In genomic region chr6:72254588-72255075, GRCm38 (mm10) we compare ENCODE assay signal across 12 mouse cellular contexts. TPM values are rescaled to one million over a fixed set of nuclear protein-coding genes. Genes with fewer than 3 reads are reported as not detected.
DNase-seq lines count a peak whose midpoint lies in the region; ATAC-seq and TF ChIP-seq lines count a peak whose summit lies in the region.
"Had no signal": no experiment of that assay in that cellular context is flagged by ENCODE, and none has a peak within 500 bp of the region (broad histone marks: within the 10 kb centered on the region; RNA-seq: fewer than 3 reads in every experiment).

No protein-coding gene starts in this region.

- H3K27me3 ChIP-seq in limb, embryonic 11.5 days (ENCODE audit: control insufficient read depth, insufficient read depth, low read length): no peaks in the 10 kb centered on the region
- 0 out of 2 replicates have a peak, but pooled peaks cover 3% of the 10 kb centered on the region for H3K27me3 ChIP-seq in limb, embryonic 10.5 days (ENCODE audit: low read depth, poor library complexity, severe bottlenecking)
- peaks cover 2% of the 10 kb centered on the region; the same call in 1 of the 2 replicates for H3K27me3 ChIP-seq in forebrain, embryonic 12.5 days
- no peaks in the 10 kb centered on the region for H3K27me3 ChIP-seq in heart, embryonic 12.5 days (replicated peaks)
- H3K27me3 ChIP-seq in limb, embryonic 15.5 days: no peaks in the 10 kb centered on the region

- DNase-seq in limb, embryonic 11.5 days (ENCODE audit: low spot score): no peak
- DNase-seq in limb, embryonic 10.5 days (ENCODE audit: low spot score): no peak
- DNase-seq in layer of hippocampus, adult 2 months (ENCODE audit: low spot score in 2 of 2): no peak
- no peak for DNase-seq in kidney, postnatal 14 days
- DNase-seq in thymus, postnatal 4 days: no peak
- DNase-seq: kidney, adult 9 months; lung, adult 18-20 months; right cerebral cortex, adult 18-20 months had no signal

- H3K9ac ChIP-seq in limb, embryonic 11.5 days (ENCODE audit: low read length): no peak overlapping the region
- no peak overlapping the region for H3K9ac ChIP-seq in forebrain, embryonic 12.5 days
- H3K9ac ChIP-seq in heart, embryonic 12.5 days: no peak overlapping the region
- no peak overlapping the region for H3K9ac ChIP-seq in limb, embryonic 15.5 days

- peak; percentile 47; the same call in 1 of the 2 replicates for ATAC-seq in limb, embryonic 11.5 days (ENCODE audit: insufficient number of reproducible peaks, low FRiP score, low TSS enrichment, low read depth)
- peak; percentile 64; the same call in 1 of the 2 replicates for ATAC-seq in forebrain, embryonic 12.5 days (ENCODE audit: low FRiP score)
- ATAC-seq in heart, embryonic 12.5 days (ENCODE audit: insufficient number of reproducible peaks, low FRiP score): peak; percentile 67
- ATAC-seq in limb, embryonic 15.5 days (ENCODE audit: insufficient number of reproducible peaks, low FRiP score, low TSS enrichment, low read depth): peak; percentile 44; the same call in 1 of the 2 replicates

- H3K36me3 ChIP-seq in limb, embryonic 11.5 days (ENCODE audit: control insufficient read depth, insufficient read depth, low read length): no peaks in the 10 kb centered on the region
- H3K36me3 ChIP-seq in limb, embryonic 10.5 days: no peaks in the 10 kb centered on the region
- no peaks in the 10 kb centered on the region for H3K36me3 ChIP-seq in forebrain, embryonic 12.5 days (replicated peaks)
- H3K36me3 ChIP-seq in heart, embryonic 12.5 days: no peaks in the 10 kb centered on the region
- H3K36me3 ChIP-seq in limb, embryonic 15.5 days: no peaks in the 10 kb centered on the region

- TF ChIP-seq CTCF in layer of hippocampus, adult 2 months (conservative IDR thresholded peaks at IDR 0.05): no peak

- no peaks in the 10 kb centered on the region for H3K9me3 ChIP-seq in limb, embryonic 11.5 days (ENCODE audit: control insufficient read depth, low read length)
- no peaks in the 10 kb centered on the region for H3K9me3 ChIP-seq in limb, embryonic 10.5 days (replicated peaks)
- H3K9me3 ChIP-seq in forebrain, embryonic 12.5 days: no peaks in the 10 kb centered on the region
- no peaks in the 10 kb centered on the region for H3K9me3 ChIP-seq in heart, embryonic 12.5 days (replicated peaks)
- no peaks in the 10 kb centered on the region for H3K9me3 ChIP-seq in limb, embryonic 15.5 days

- peaks cover 4% of the 10 kb centered on the region; the same call in 1 of the 2 replicates for H3K4me1 ChIP-seq in limb, embryonic 11.5 days (ENCODE audit: control insufficient read depth, insufficient read depth, low read length)
- H3K4me1 ChIP-seq in limb, embryonic 10.5 days: peaks cover 15% of the 10 kb centered on the region
- H3K4me1 ChIP-seq in forebrain, embryonic 12.5 days: peaks cover 9% of the 10 kb centered on the region; the same call in 1 of the 2 replicates
- peaks cover 29% of the 10 kb centered on the region for H3K4me1 ChIP-seq in heart, embryonic 12.5 days (replicated peaks)
- peaks cover 9% of the 10 kb centered on the region; the same call in 1 of the 2 replicates for H3K4me1 ChIP-seq in limb, embryonic 15.5 days

- H3K27ac ChIP-seq in limb, embryonic 11.5 days (replicated peaks; ENCODE audit: low read depth, low read length): no peak overlapping the region
- no peak overlapping the region for H3K27ac ChIP-seq in limb, embryonic 10.5 days
- no peak overlapping the region for H3K27ac ChIP-seq in forebrain, embryonic 12.5 days
- 0 out of 2 replicates have a peak overlapping the region, but pooled peaks have one; percentile 13 for H3K27ac ChIP-seq in heart, embryonic 12.5 days (ENCODE audit: poor library complexity, severe bottlenecking)
- no peak overlapping the region for H3K27ac ChIP-seq in limb, embryonic 15.5 days
- H3K27ac ChIP-seq in layer of hippocampus, adult 2 months: no peak overlapping the region

- no peak overlapping the region for H3K4me3 ChIP-seq in limb, embryonic 11.5 days (ENCODE audit: low read depth, low read length)
- no peak overlapping the region for H3K4me3 ChIP-seq in limb, embryonic 10.5 days
- H3K4me3 ChIP-seq in forebrain, embryonic 12.5 days (replicated peaks): no peak overlapping the region
- H3K4me3 ChIP-seq in heart, embryonic 12.5 days: no peak overlapping the region
- no peak overlapping the region for H3K4me3 ChIP-seq in limb, embryonic 15.5 days
- H3K4me3 ChIP-seq in layer of hippocampus, adult 2 months: no peak overlapping the region

- 55% methylated on average over 10 of the region's 10 CpGs for WGBS in limb, embryonic 11.5 days
- WGBS in limb, embryonic 10.5 days: 49% methylated on average over 10 of the region's 10 CpGs
- 61% methylated on average over 10 of the region's 10 CpGs for WGBS in forebrain, embryonic 12.5 days
- WGBS in heart, embryonic 12.5 days: 33% methylated on average over 10 of the region's 10 CpGs
- WGBS in limb, embryonic 15.5 days: 46% methylated on average over 10 of the region's 10 CpGs

- no peak overlapping the region for H3K4me2 ChIP-seq in limb, embryonic 11.5 days (ENCODE audit: low read depth, severe bottlenecking)
- no peak overlapping the region for H3K4me2 ChIP-seq in forebrain, embryonic 12.5 days
- H3K4me2 ChIP-seq in heart, embryonic 12.5 days: no peak overlapping the region
- no peak overlapping the region for H3K4me2 ChIP-seq in limb, embryonic 15.5 days

RNA-seq across cellular contexts. Expression of gene Atoh8, which starts 19.3 kb away (rescaled TPM):
- polyA plus RNA-seq in limb, embryonic 11.5 days (2014; fragmentation: Nextera tagmentation; extraction: Ambion mirVana): 22.3 and 22.9 TPM in 2 replicates
- 24.9 and 28.0 TPM in 2 replicates for polyA plus RNA-seq in limb, embryonic 10.5 days (2016; fragmentation: Nextera tagmentation; extraction: Ambion mirVana)
- 6.5 and 7.5 TPM in 2 replicates for polyA plus RNA-seq in forebrain, embryonic 12.5 days (2016; fragmentation: Nextera tagmentation; extraction: Ambion mirVana)
- 14.1 and 14.9 TPM in 2 replicates for polyA plus RNA-seq in heart, embryonic 12.5 days (2016; fragmentation: Nextera tagmentation; extraction: Ambion mirVana)
- 17.0 and 20.2 TPM in 2 replicates for polyA plus RNA-seq in limb, embryonic 15.5 days (2015; fragmentation: Nextera tagmentation; extraction: Ambion mirVana)
- total RNA-seq in layer of hippocampus, adult 2 months (2021): 1 to 10 TPM; 2.1 to 3.1 TPM

RNA-seq across cellular contexts. Expression of gene Sftpb, which starts 49.8 kb away (rescaled TPM):
- not detected in 2 replicates for polyA plus RNA-seq in limb, embryonic 11.5 days (2014; fragmentation: Nextera tagmentation; extraction: Ambion mirVana)
- not detected in 2 replicates for polyA plus RNA-seq in limb, embryonic 10.5 days (2016; fragmentation: Nextera tagmentation; extraction: Ambion mirVana)
- not detected in 2 replicates for polyA plus RNA-seq in forebrain, embryonic 12.5 days (2016; fragmentation: Nextera tagmentation; extraction: Ambion mirVana)
- not detected in 2 replicates for polyA plus RNA-seq in heart, embryonic 12.5 days (2016; fragmentation: Nextera tagmentation; extraction: Ambion mirVana)
- polyA plus RNA-seq in limb, embryonic 15.5 days (2015; fragmentation: Nextera tagmentation; extraction: Ambion mirVana): not detected in 2 replicates
- not detected for total RNA-seq in layer of hippocampus, adult 2 months (2021)
- polyA plus RNA-seq: urinary bladder, adult 2 months had no signal
